Mouse (Mus musculus): ENCODE measurements at regions not wholly inside any gene's neighbourhood (a gene's known extent, or its start where the extent isn't known, plus 50 kb on each side); places are given as distances from the start of the nearest gene placed in this dataset.

- TF ChIP-seq GATA1 (IDR thresholded peaks at IDR 0.05; ENCODE audit: low read length) = no peak
- TF ChIP-seq TAL1 (IDR thresholded peaks at IDR 0.05; ENCODE audit: low read length) = no peak
Measured at GRCm38 (mm10) chr5:47334299-47334698, 648.6 kb upstream of the Slit2 start.
